Mouse (Mus musculus): ENCODE data around the gene Zfp735.

Gene Zfp735

GRCm38 (mm10) chr11:73688478-73688877, at the start of gene Zfp735:
Gene Zfp735, plus strand, starts transcription at chr11:73688778.
- no peak for DNase-seq (ENCODE audit: extremely low read depth, low read depth, low spot score)

GRCm38 (mm10) chr11:73759115-73759514, 70.5 kb downstream of the Zfp735 start:
- DNase-seq (ENCODE audit: extremely low read depth, low read depth, low spot score) = no peak
